Mouse (Mus musculus) cerebellum, adult 11-12 months (tissue): ENCODE measurements around the gene Tmem79.
"Not testable (repeated sequence)": the region's sequence is repeated elsewhere in the genome, so short reads cannot be mapped to it uniquely, and the experiment has no call there.

Source experiments
- DNase-seq: peaks from one replicate; pipeline ENCODE4 v3.0.0; 2022

The Tmem79 gene

GRCm38 (mm10) chr3:88352907-88353306 is 17.0 kb upstream of the Tmem79 start:
- peak; percentile 76 for DNase-seq

- no peak for DNase-seq
These were observed 14.8 kb upstream of the Tmem79 start for GRCm38 (mm10) chr3:88350732-88351131.

GRCm38 (mm10) chr3:88339006-88339405 is 3.1 kb upstream of the Tmem79 start:
- DNase-seq = no peak

GRCm38 (mm10) chr3:88338316-88338715 is 2.4 kb upstream of the Tmem79 start:
- DNase-seq = no peak

- DNase-seq = no peak
These were observed 1.5 kb upstream of the Tmem79 start for GRCm38 (mm10) chr3:88337367-88338020.

- no peak for DNase-seq
These were observed 403 bp downstream of the Tmem79 start for GRCm38 (mm10) chr3:88335436-88336053.

GRCm38 (mm10) chr3:88334902-88335435 is 979 bp downstream of the Tmem79 start:
- no peak for DNase-seq

GRCm38 (mm10) chr3:88334029-88334658 is 1.8 kb downstream of the Tmem79 start:
- no peak for DNase-seq

GRCm38 (mm10) chr3:88331282-88331681 is 4.7 kb downstream of the Tmem79 start:
- DNase-seq = no peak

- DNase-seq = no peak
These were observed 7.0 kb downstream of the Tmem79 start for GRCm38 (mm10) chr3:88328956-88329355.

GRCm38 (mm10) chr3:88324951-88325405 is 11.0 kb downstream of the Tmem79 start, which contains the start of gene Glmp:
Gene Glmp, plus strand, starts transcription at chr3:88325023.
- peak; percentile 61 for DNase-seq

- no peak for DNase-seq
These were observed 36.8 kb downstream of the Tmem79 start for GRCm38 (mm10) chr3:88299172-88299571.

- DNase-seq = no peak
These were observed 38.6 kb downstream of the Tmem79 start for GRCm38 (mm10) chr3:88297321-88297851.

GRCm38 (mm10) chr3:88296561-88297318 is 39.2 kb downstream of the Tmem79 start, which contains the start of the genes Tsacc and Cct3:
Gene Tsacc, minus strand, starts transcription at chr3:88296999.
Gene Cct3, plus strand, starts transcription at chr3:88297116.
- DNase-seq = peak; percentile 98

- no peak for DNase-seq
These were observed 39.8 kb downstream of the Tmem79 start for GRCm38 (mm10) chr3:88296110-88296560.

GRCm38 (mm10) chr3:88295272-88295671 is 40.7 kb downstream of the Tmem79 start:
- DNase-seq = not testable (repeated sequence)

GRCm38 (mm10) chr3:88291970-88292369 is 44.0 kb downstream of the Tmem79 start:
- DNase-seq = peak; percentile 9

GRCm38 (mm10) chr3:88288133-88288713 is 47.7 kb downstream of the Tmem79 start:
- not testable (repeated sequence) for DNase-seq

GRCm38 (mm10) chr3:88287110-88287509 is 48.8 kb downstream of the Tmem79 start, which contains the start of gene Gm38392:
Gene Gm38392, minus strand, starts transcription at chr3:88287210.
- DNase-seq = no peak

- DNase-seq = not testable (repeated sequence)
These were observed 50.4 kb downstream of the Tmem79 start for GRCm38 (mm10) chr3:88285565-88285895.

GRCm38 (mm10) chr3:88284815-88285564 is 51.0 kb downstream of the Tmem79 start:
- not testable (repeated sequence) for DNase-seq
